Mouse (Mus musculus) erythroid progenitor cell, adult 5-6 weeks (primary cell): Measurements from ENCODE around the gene Gpr18. TPM values are rescaled to one million over a fixed set of nuclear protein-coding genes. Genes with fewer than 3 reads are reported as not detected.

ENCODE experiments used
- total RNA-seq, 2 experiments: library from RNA; stranded (forward) in 1 of 2; stranded (reverse) in 1 of 2; fragments of 150-400 nt in 1 of 2; fragments of 186-747, 209-891 nt in 1 of 2; gene quantifications; 2 replicates each; pipeline versions ENCODE4 v1.2.3 to v1.2.4; 2015 to 2017; ENCODE audit warnings: low replicate concordance in 2 of 2

Gene Gpr18
- total RNA-seq, 2 experiments from 2014 or later, result 2.9 TPM; not detected in 1

Other genes starting within 250 kb of the Gpr18 start
- gene Dock9, start 117.9 kb downstream of the Gpr18 start, total RNA-seq (2015; ENCODE audit: low replicate concordance), result 1.4 and 1.7 TPM in 2 replicates
- 1.1 and 1.7 TPM in 2 replicates for gene Dock9, start 117.9 kb downstream of the Gpr18 start, total RNA-seq (2017; ENCODE audit: low replicate concordance)
- 8.4 and 23.4 TPM in 2 replicates for gene Ubac2, start 37.2 kb downstream of the Gpr18 start, total RNA-seq (2015; ENCODE audit: low replicate concordance)
- gene Ubac2, start 37.2 kb downstream of the Gpr18 start, total RNA-seq (2017; ENCODE audit: low replicate concordance), result 6.2 and 6.4 TPM in 2 replicates
- 2.5 and 4.3 TPM in 2 replicates for gene Gpr183, start 49.4 kb upstream of the Gpr18 start, total RNA-seq (2015; ENCODE audit: low replicate concordance)
- 1.2 and 1.5 TPM in 2 replicates for gene Gpr183, start 49.4 kb upstream of the Gpr18 start, total RNA-seq (2017; ENCODE audit: low replicate concordance)
- gene Timm8a2, start 118.9 kb upstream of the Gpr18 start, total RNA-seq (2015; ENCODE audit: low replicate concordance), result not detected in 2 replicates
- not detected in 2 replicates for gene Timm8a2, start 118.9 kb upstream of the Gpr18 start, total RNA-seq (2017; ENCODE audit: low replicate concordance)
- gene Tm9sf2, start 191.3 kb upstream of the Gpr18 start, total RNA-seq (2015; ENCODE audit: low replicate concordance), result 45.8 and 62.5 TPM in 2 replicates
- 45.1 and 53.8 TPM in 2 replicates for gene Tm9sf2, start 191.3 kb upstream of the Gpr18 start, total RNA-seq (2017; ENCODE audit: low replicate concordance)